Mouse (Mus musculus): ENCODE measurements around the gene Mad1l1. TPM values are rescaled to one million over a fixed set of nuclear protein-coding genes. Genes with fewer than 3 reads are reported as not detected.

The Mad1l1 gene
- polyA plus RNA-seq, 1 experiment from 2014 or later, result 25.0 TPM

DNA sequence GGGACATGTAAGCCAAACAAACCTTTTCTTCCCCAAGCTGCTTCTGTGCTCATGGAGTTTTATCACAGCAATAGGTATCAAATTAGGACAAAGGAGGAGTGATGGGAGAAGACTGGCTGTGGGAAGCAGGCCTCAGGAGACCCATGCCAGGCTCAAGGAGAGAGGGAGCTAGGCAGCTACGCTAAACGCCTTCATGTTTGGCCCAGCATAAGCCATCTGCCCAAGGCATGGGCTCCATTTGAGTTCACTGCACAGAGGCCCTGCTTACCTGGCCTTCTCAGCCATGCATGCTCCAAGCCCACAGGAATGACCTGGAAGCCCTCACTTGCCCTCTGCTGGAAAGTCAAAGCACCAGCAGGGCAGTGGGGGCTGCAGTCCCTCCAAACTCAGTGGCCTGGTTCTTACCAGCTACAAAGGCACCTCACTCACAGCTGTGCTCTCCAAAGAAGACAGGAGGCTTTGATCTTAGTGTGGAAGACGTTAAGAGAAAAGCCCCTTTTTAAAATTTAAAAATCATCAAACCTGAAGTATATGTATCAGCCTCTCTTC lies 206.8 kb downstream of the Mad1l1 start:
- Histone ChIP-seq H3K4me1 (ENCODE audit: control insufficient read depth, insufficient read depth, low read length) (peaks cover 17% of the 10 kb centered on the region), H3K4me2 (no peak overlapping the region), H3K36me3 (ENCODE audit: control insufficient read depth, insufficient read depth, low read length) (no peaks in the 10 kb centered on the region), H3K27me3 (ENCODE audit: control insufficient read depth, insufficient read depth, low read length) (no peaks in the 10 kb centered on the region), H3K9ac (ENCODE audit: low read depth, low read length) (no peak overlapping the region), H3K4me3 (ENCODE audit: low read depth, low read length) (no peak overlapping the region), H3K9me3 (replicated peaks; ENCODE audit: control insufficient read depth, low read length) (no peaks in the 10 kb centered on the region), H3K27ac (ENCODE audit: low read depth, low read length) (no peak overlapping the region)
- 89% methylated on average over 3 of the region's 3 CpGs for WGBS (ENCODE audit: insufficient replicate concordance)
- no peak for ATAC-seq (replicated peaks; ENCODE audit: insufficient number of reproducible peaks, low FRiP score, low TSS enrichment)

DNA sequence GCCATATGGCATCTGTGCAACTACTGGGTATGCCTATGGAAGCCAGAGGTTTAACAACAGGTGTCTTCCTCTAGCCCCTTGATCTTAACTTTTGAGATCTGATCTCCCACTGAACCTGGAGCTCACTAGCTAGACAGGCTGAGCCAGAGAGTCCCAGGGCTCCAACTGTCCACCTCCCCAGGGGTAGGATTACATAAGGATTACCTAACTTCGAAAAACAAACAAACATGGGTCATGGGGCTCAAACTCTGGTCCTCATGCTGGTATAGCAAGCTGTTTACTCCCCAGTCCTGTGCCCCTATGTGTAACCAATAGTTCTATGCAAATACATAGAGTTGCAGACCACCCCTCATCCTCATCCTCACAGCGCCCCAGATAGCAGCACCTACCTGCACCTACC lies 208.1 kb downstream of the Mad1l1 start:
- Histone ChIP-seq H3K4me1 (ENCODE audit: control insufficient read depth, insufficient read depth, low read length) (peaks cover 17% of the 10 kb centered on the region), H3K9me3 (replicated peaks; ENCODE audit: control insufficient read depth, low read length) (no peaks in the 10 kb centered on the region), H3K27ac (ENCODE audit: low read depth, low read length) (no peak overlapping the region), H3K4me3 (ENCODE audit: low read depth, low read length) (no peak overlapping the region), H3K36me3 (ENCODE audit: control insufficient read depth, insufficient read depth, low read length) (no peaks in the 10 kb centered on the region), H3K9ac (ENCODE audit: low read depth, low read length) (no peak overlapping the region), H3K27me3 (ENCODE audit: control insufficient read depth, insufficient read depth, low read length) (no peaks in the 10 kb centered on the region), H3K4me2 (no peak overlapping the region)
- WGBS (ENCODE audit: insufficient replicate concordance), result 92% methylated on average over 2 of the region's 2 CpGs
- no peak for ATAC-seq (replicated peaks; ENCODE audit: insufficient number of reproducible peaks, low FRiP score, low TSS enrichment)

- ATAC-seq (replicated peaks; ENCODE audit: insufficient number of reproducible peaks, low FRiP score, low TSS enrichment), result no peak
- H3K4me2 ChIP-seq, result no peak overlapping the region
- no peaks in the 10 kb centered on the region for H3K36me3 ChIP-seq (ENCODE audit: control insufficient read depth, insufficient read depth, low read length)
- no peak overlapping the region for H3K4me3 ChIP-seq (ENCODE audit: low read depth, low read length)
- no peak overlapping the region for H3K27ac ChIP-seq (ENCODE audit: low read depth, low read length)
- H3K27me3 ChIP-seq (ENCODE audit: control insufficient read depth, insufficient read depth, low read length), result no peaks in the 10 kb centered on the region
- H3K9me3 ChIP-seq (replicated peaks; ENCODE audit: control insufficient read depth, low read length), result no peaks in the 10 kb centered on the region
- 39% methylated on average over 3 of the region's 3 CpGs for WGBS (ENCODE audit: insufficient replicate concordance)
- no peak overlapping the region for H3K9ac ChIP-seq (ENCODE audit: low read depth, low read length)
- H3K4me1 ChIP-seq (ENCODE audit: control insufficient read depth, insufficient read depth, low read length), result peaks cover 3% of the 10 kb centered on the region
Measured at GRCm38 (mm10) chr5:140110024-140110423, 211.3 kb downstream of the Mad1l1 start.

DNA sequence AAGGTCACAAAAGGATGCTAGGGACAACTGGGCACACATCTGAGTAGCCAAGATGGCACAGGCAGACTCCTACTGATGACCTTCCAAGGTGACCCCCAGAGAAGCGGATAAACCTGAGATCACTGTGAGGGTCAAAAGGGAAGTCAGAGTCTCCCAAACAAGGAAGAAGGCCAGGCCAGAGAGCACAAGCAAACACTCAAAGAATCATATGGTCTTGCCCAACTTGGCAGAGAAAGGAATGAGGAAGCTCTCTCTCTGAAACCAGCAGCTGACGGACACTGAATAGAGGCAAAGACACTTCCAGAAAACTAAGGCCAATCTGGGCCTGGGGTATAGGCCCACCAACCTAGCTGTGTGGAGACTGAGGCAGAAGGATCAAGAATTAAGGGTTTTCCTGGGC lies 213.4 kb downstream of the Mad1l1 start:
- no peak for ATAC-seq (replicated peaks; ENCODE audit: insufficient number of reproducible peaks, low FRiP score, low TSS enrichment)
- 86% methylated on average over 2 of the region's 2 CpGs for WGBS (ENCODE audit: insufficient replicate concordance)

DNA sequence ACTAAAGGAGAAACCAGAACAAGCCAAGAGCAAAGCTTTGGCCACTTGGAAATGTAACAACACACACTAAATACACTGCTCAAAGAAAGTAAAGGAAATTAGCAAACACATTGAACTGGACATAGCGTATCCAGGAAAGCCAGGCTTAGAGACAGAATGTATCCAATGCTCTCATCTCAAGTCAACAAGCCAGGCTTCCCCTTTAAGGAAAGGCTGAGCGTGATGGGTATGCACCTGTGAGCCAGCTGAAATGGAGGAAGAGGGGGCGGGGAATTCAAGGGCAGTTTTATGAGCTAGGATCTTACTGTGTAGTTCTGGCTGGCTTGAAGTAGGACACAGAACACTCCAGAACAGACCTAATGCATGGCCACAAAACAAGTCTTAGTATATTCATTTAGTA lies 215.3 kb downstream of the Mad1l1 start:
- Histone ChIP-seq H3K4me2 (no peak overlapping the region), H3K4me1 (ENCODE audit: control insufficient read depth, insufficient read depth, low read length) (no peaks in the 10 kb centered on the region), H3K4me3 (ENCODE audit: low read depth, low read length) (no peak overlapping the region), H3K27ac (ENCODE audit: low read depth, low read length) (no peak overlapping the region), H3K9me3 (replicated peaks; ENCODE audit: control insufficient read depth, low read length) (no peaks in the 10 kb centered on the region), H3K36me3 (ENCODE audit: control insufficient read depth, insufficient read depth, low read length) (no peaks in the 10 kb centered on the region), H3K27me3 (ENCODE audit: control insufficient read depth, insufficient read depth, low read length) (no peaks in the 10 kb centered on the region), H3K9ac (ENCODE audit: low read depth, low read length) (no peak overlapping the region)
- ATAC-seq (replicated peaks; ENCODE audit: insufficient number of reproducible peaks, low FRiP score, low TSS enrichment), result no peak
- WGBS (ENCODE audit: insufficient replicate concordance), result 89% methylated on average over 3 of the region's 3 CpGs

More for the DNA sequence above, 213.4 kb downstream of the Mad1l1 start:
- Histone ChIP-seq H3K4me3 (ENCODE audit: low read depth, low read length) (no peak overlapping the region), H3K27me3 (ENCODE audit: control insufficient read depth, insufficient read depth, low read length) (no peaks in the 10 kb centered on the region), H3K9me3 (replicated peaks; ENCODE audit: control insufficient read depth, low read length) (no peaks in the 10 kb centered on the region), H3K36me3 (ENCODE audit: control insufficient read depth, insufficient read depth, low read length) (no peaks in the 10 kb centered on the region), H3K27ac (ENCODE audit: low read depth, low read length) (no peak overlapping the region), H3K9ac (ENCODE audit: low read depth, low read length) (no peak overlapping the region), H3K4me1 (ENCODE audit: control insufficient read depth, insufficient read depth, low read length) (no peaks in the 10 kb centered on the region), H3K4me2 (no peak overlapping the region)

- no peak overlapping the region for H3K4me2 ChIP-seq
- WGBS (ENCODE audit: insufficient replicate concordance), result 91% methylated on average over 1 of the region's 1 CpGs
- H3K4me1 ChIP-seq (ENCODE audit: control insufficient read depth, insufficient read depth, low read length), result no peaks in the 10 kb centered on the region
- H3K9ac ChIP-seq (ENCODE audit: low read depth, low read length), result no peak overlapping the region
- H3K4me3 ChIP-seq (ENCODE audit: low read depth, low read length), result no peak overlapping the region
- no peak overlapping the region for H3K27ac ChIP-seq (ENCODE audit: low read depth, low read length)
- no peaks in the 10 kb centered on the region for H3K27me3 ChIP-seq (ENCODE audit: control insufficient read depth, insufficient read depth, low read length)
- H3K36me3 ChIP-seq (ENCODE audit: control insufficient read depth, insufficient read depth, low read length), result no peaks in the 10 kb centered on the region
- no peaks in the 10 kb centered on the region for H3K9me3 ChIP-seq (replicated peaks; ENCODE audit: control insufficient read depth, low read length)
- ATAC-seq (replicated peaks; ENCODE audit: insufficient number of reproducible peaks, low FRiP score, low TSS enrichment), result no peak
Measured at GRCm38 (mm10) chr5:140104891-140105290, 216.5 kb downstream of the Mad1l1 start.

DNA sequence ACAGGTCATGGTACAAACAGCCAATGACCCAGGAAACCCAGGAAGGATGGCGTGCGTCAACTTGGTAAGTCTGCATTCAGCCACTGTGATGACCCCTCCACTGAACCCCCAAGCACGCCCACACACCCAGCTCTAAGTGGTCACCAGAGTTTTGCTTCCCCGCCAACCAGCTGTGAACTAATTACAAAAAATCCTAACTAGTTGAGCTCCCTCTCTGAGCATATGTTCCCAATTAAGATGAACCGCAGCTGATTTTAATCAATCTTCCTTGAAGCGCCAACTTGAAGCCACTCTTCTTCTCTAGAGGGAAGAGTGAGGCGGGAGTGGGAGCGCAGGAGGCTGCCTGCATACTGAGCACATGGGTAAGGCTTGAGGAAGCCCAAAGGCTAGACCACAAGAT lies 218.6 kb downstream of the Mad1l1 start:
- no peak for ATAC-seq (replicated peaks; ENCODE audit: insufficient number of reproducible peaks, low FRiP score, low TSS enrichment)
- no peak overlapping the region for H3K27ac ChIP-seq (ENCODE audit: low read depth, low read length)
- no peaks in the 10 kb centered on the region for H3K4me1 ChIP-seq (ENCODE audit: control insufficient read depth, insufficient read depth, low read length)
- H3K9ac ChIP-seq (ENCODE audit: low read depth, low read length), result no peak overlapping the region
- H3K36me3 ChIP-seq (ENCODE audit: control insufficient read depth, insufficient read depth, low read length), result no peaks in the 10 kb centered on the region
- no peak overlapping the region for H3K4me2 ChIP-seq
- H3K9me3 ChIP-seq (replicated peaks; ENCODE audit: control insufficient read depth, low read length), result no peaks in the 10 kb centered on the region
- 79% methylated on average over 8 of the region's 8 CpGs for WGBS (ENCODE audit: insufficient replicate concordance)
- H3K27me3 ChIP-seq (ENCODE audit: control insufficient read depth, insufficient read depth, low read length), result no peaks in the 10 kb centered on the region
- H3K4me3 ChIP-seq (ENCODE audit: low read depth, low read length), result no peak overlapping the region

DNA sequence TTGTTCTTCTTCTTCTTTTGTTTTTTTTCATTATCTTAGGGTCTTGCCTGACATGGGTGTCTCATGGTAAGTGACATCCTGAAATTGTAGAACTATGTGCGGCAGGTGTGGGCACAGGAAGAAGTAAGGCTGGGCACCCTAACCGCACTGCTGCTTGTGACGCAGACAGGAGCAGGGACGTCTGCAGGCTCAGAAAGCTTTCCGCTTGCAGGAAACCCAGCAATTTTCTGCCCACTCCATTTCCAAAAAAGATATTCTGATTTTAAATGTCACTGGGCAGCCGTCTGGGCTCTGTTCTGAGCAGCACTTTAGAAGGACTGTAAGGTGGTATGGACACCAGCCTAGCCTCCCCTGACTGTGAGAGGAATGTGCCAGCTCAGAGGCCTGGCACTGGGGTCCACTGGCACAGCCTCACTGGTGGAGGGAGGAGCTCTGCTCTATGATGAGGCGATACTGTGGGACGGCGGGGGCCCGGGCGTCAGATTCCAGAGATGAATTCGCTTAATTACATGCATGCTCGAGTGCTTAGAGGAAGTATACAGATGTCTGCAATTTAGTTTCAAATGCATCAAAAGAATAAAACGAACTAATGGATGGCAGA lies 219.8 kb downstream of the Mad1l1 start:
- no peaks in the 10 kb centered on the region for H3K4me1 ChIP-seq (ENCODE audit: control insufficient read depth, insufficient read depth, low read length)
- no peak overlapping the region for H3K4me2 ChIP-seq
- H3K27me3 ChIP-seq (ENCODE audit: control insufficient read depth, insufficient read depth, low read length), result no peaks in the 10 kb centered on the region
- H3K36me3 ChIP-seq (ENCODE audit: control insufficient read depth, insufficient read depth, low read length), result no peaks in the 10 kb centered on the region
- no peak for ATAC-seq (replicated peaks; ENCODE audit: insufficient number of reproducible peaks, low FRiP score, low TSS enrichment)
- H3K4me3 ChIP-seq (ENCODE audit: low read depth, low read length), result no peak overlapping the region
- 89% methylated on average over 14 of the region's 14 CpGs for WGBS (ENCODE audit: insufficient replicate concordance)
- no peak overlapping the region for H3K27ac ChIP-seq (ENCODE audit: low read depth, low read length)
- H3K9me3 ChIP-seq (replicated peaks; ENCODE audit: control insufficient read depth, low read length), result no peaks in the 10 kb centered on the region
- no peak overlapping the region for H3K9ac ChIP-seq (ENCODE audit: low read depth, low read length)

DNA sequence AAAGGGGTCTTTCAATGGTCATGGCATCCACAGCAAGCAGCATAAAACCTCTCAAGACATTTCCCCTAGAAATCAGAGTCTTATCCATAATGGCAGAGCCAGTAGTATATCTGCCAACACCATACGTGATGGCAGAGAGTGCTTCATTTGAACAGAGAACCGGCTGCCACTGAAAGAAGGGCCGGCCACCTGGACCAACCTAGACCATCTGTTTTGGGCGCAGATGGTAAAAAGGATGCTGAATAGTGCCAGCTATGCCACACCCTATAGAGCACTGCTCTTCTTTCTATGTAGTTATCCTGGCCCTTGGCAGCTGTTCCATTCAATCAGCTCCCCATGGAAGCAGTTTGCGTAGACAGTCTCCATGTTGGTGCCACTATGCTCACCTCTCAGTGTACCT lies 222.6 kb downstream of the Mad1l1 start:
- no peak overlapping the region for H3K27ac ChIP-seq (ENCODE audit: low read depth, low read length)
- H3K9ac ChIP-seq (ENCODE audit: low read depth, low read length), result no peak overlapping the region
- H3K36me3 ChIP-seq (ENCODE audit: control insufficient read depth, insufficient read depth, low read length), result no peaks in the 10 kb centered on the region
- H3K4me3 ChIP-seq (ENCODE audit: low read depth, low read length), result no peak overlapping the region
- H3K27me3 ChIP-seq (ENCODE audit: control insufficient read depth, insufficient read depth, low read length), result no peaks in the 10 kb centered on the region
- no peaks in the 10 kb centered on the region for H3K9me3 ChIP-seq (replicated peaks; ENCODE audit: control insufficient read depth, low read length)
- no peak for ATAC-seq (replicated peaks; ENCODE audit: insufficient number of reproducible peaks, low FRiP score, low TSS enrichment)
- WGBS (ENCODE audit: insufficient replicate concordance), result 91% methylated on average over 5 of the region's 5 CpGs
- no peaks in the 10 kb centered on the region for H3K4me1 ChIP-seq (ENCODE audit: control insufficient read depth, insufficient read depth, low read length)
- H3K4me2 ChIP-seq, result no peak overlapping the region

Measured in heart, embryonic 11.5 days (tissue).